Mouse (Mus musculus): ENCODE results near the gene Foxp1.

Foxp1 gene

GRCm38 (mm10) chr6:99217155-99217554 lies 305.4 kb downstream of the Foxp1 start:
- no peak for ATAC-seq (ENCODE audit: low TSS enrichment)

GRCm38 (mm10) chr6:99212461-99212860 lies 310.1 kb downstream of the Foxp1 start:
- no peak for ATAC-seq (ENCODE audit: low TSS enrichment)

- no peak for ATAC-seq (ENCODE audit: low TSS enrichment)
These were observed 310.7 kb downstream of the Foxp1 start for GRCm38 (mm10) chr6:99211663-99212333.

GRCm38 (mm10) chr6:99210161-99210560 lies 312.4 kb downstream of the Foxp1 start:
- no peak for ATAC-seq (ENCODE audit: low TSS enrichment)

- ATAC-seq (ENCODE audit: low TSS enrichment): no peak
These were observed 315.2 kb downstream of the Foxp1 start for GRCm38 (mm10) chr6:99207226-99207885.

- no peak for ATAC-seq (ENCODE audit: low TSS enrichment)
These were observed 316.1 kb downstream of the Foxp1 start for GRCm38 (mm10) chr6:99206437-99206870.

GRCm38 (mm10) chr6:99205587-99206436 lies 316.7 kb downstream of the Foxp1 start:
- ATAC-seq (ENCODE audit: low TSS enrichment): no peak; the same call in 1 of the 2 replicates

- ATAC-seq (ENCODE audit: low TSS enrichment): no peak
These were observed 317.5 kb downstream of the Foxp1 start for GRCm38 (mm10) chr6:99204780-99205586.

GRCm38 (mm10) chr6:99204052-99204779 lies 318.3 kb downstream of the Foxp1 start:
- 0 out of 2 replicates have a peak, but pooled peaks have one; percentile 6 for ATAC-seq (ENCODE audit: low TSS enrichment)

- no peak for ATAC-seq (ENCODE audit: low TSS enrichment)
These were observed 319.3 kb downstream of the Foxp1 start for GRCm38 (mm10) chr6:99203231-99203630.

- no peak for ATAC-seq (ENCODE audit: low TSS enrichment)
These were observed 319.7 kb downstream of the Foxp1 start for GRCm38 (mm10) chr6:99202781-99203180.

- ATAC-seq (ENCODE audit: low TSS enrichment): peak; percentile 29; the same call in 1 of the 2 replicates
These were observed 321.2 kb downstream of the Foxp1 start for GRCm38 (mm10) chr6:99201271-99201705.

- 0 out of 2 replicates have a peak, but pooled peaks have one; percentile 57 for ATAC-seq (ENCODE audit: low TSS enrichment)
These were observed 321.9 kb downstream of the Foxp1 start for GRCm38 (mm10) chr6:99200656-99201055.

- no peak for ATAC-seq (ENCODE audit: low TSS enrichment)
These were observed 323.2 kb downstream of the Foxp1 start for GRCm38 (mm10) chr6:99199277-99199676.

- ATAC-seq (ENCODE audit: low TSS enrichment): no peak
These were observed 328.8 kb downstream of the Foxp1 start for GRCm38 (mm10) chr6:99193697-99194096.

GRCm38 (mm10) chr6:99191636-99192137 lies 330.8 kb downstream of the Foxp1 start:
- peak; percentile 88 for ATAC-seq (ENCODE audit: low TSS enrichment)

GRCm38 (mm10) chr6:99191041-99191635 lies 331.4 kb downstream of the Foxp1 start:
- ATAC-seq (ENCODE audit: low TSS enrichment): peak; percentile 20; the same call in 1 of the 2 replicates

- no peak for ATAC-seq (ENCODE audit: low TSS enrichment)
These were observed 332.6 kb downstream of the Foxp1 start for GRCm38 (mm10) chr6:99189967-99190366.

GRCm38 (mm10) chr6:99188366-99189216 lies 333.9 kb downstream of the Foxp1 start:
- no peak for ATAC-seq (ENCODE audit: low TSS enrichment)

Data from frontal cortex, adult (tissue).